Mouse (Mus musculus): ENCODE results near the gene Fbxo8. TPM values are rescaled to one million over a fixed set of nuclear protein-coding genes. Genes with fewer than 3 reads are reported as not detected.

Gene Fbxo8
- polyA plus RNA-seq, 1 experiment from 2014 or later: 40.0 TPM

DNA sequence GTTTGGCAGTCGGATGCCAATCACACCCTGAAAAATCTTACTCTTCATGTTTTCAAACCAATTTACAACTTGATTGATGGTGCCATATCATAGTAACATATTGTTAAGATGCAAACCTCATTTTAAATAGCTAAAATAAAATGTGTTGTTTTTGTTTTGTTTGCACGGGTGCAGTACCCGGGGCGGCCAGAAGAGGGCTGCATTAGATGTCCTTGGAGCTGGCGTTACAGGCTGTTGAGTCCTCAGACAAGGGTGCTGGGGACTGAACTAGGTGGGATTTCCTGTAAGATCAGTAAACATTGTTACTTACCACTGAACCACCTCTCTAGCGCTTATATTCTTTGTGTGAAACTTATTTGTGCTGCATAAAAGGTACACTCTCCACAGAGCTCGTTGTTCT lies 65.4 kb downstream of the Fbxo8 start:
- H3K4me1 ChIP-seq (replicated peaks): peaks cover 17% of the 10 kb centered on the region
- H3K36me3 ChIP-seq: no peaks in the 10 kb centered on the region
- peaks cover 25% of the 10 kb centered on the region for H3K27me3 ChIP-seq
- no peak overlapping the region for H3K27ac ChIP-seq
- H3K4me3 ChIP-seq (replicated peaks): no peak overlapping the region
- H3K4me2 ChIP-seq (replicated peaks): no peak overlapping the region
- 28% methylated on average over 7 of the region's 7 CpGs for WGBS
- H3K9ac ChIP-seq (replicated peaks): no peak overlapping the region
- H3K9me3 ChIP-seq: no peaks in the 10 kb centered on the region
- no peak for ATAC-seq

DNA sequence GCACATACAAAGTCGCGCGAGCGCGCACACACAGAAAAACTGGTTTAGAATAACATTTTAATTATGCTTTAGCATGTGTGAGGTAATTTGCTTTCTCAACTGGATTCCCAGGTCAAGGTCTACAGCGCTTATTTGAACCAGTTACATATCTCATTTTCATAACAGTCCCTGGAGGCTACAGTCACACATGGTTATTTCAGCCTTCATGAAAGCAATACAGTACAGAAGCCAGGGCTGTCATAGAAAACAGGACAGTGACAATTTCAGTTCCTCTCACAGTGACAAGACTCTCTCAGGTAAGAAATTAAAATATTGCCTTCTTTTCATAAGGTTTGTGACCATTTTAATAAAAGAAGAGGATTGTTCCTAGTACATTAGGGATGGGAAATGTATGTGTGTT lies 66.4 kb downstream of the Fbxo8 start:
- Histone ChIP-seq H3K4me3 (replicated peaks) (no peak overlapping the region), H3K27ac (no peak overlapping the region), H3K27me3 (peaks cover 30% of the 10 kb centered on the region), H3K9ac (replicated peaks) (no peak overlapping the region), H3K4me1 (replicated peaks) (peaks cover 18% of the 10 kb centered on the region), H3K36me3 (no peaks in the 10 kb centered on the region), H3K4me2 (replicated peaks) (no peak overlapping the region), H3K9me3 (no peaks in the 10 kb centered on the region)
- ATAC-seq: no peak
- 88% methylated on average over 6 of the region's 6 CpGs for WGBS

DNA sequence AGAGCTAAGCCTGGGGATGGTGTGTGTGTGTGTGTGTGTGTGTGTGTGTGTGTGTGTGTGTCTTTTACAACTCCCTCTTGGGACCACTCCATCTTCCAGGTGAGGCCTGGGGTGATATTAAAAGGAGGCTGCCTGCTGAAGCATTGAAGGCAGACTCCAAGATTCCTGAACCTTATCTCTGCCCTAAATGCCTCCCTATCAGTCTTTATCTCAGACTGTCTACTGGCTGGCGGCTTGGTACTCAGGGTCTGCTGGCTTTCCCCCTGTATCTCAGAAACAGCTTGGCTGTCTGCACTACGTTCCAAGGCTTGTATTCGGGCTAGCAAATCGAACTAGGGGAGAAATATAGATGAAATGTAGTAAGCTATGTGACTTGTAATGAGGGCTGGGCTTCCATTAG lies 68.2 kb downstream of the Fbxo8 start:
- Histone ChIP-seq H3K9me3 (no peaks in the 10 kb centered on the region), H3K4me1 (replicated peaks) (peaks cover 32% of the 10 kb centered on the region), H3K4me2 (replicated peaks) (no peak overlapping the region), H3K9ac (replicated peaks) (no peak overlapping the region), H3K27ac (no peak overlapping the region), H3K27me3 (peaks cover 47% of the 10 kb centered on the region), H3K4me3 (replicated peaks) (no peak overlapping the region), H3K36me3 (no peaks in the 10 kb centered on the region)
- no peak for ATAC-seq
- WGBS: 27% methylated on average over 4 of the region's 4 CpGs

DNA sequence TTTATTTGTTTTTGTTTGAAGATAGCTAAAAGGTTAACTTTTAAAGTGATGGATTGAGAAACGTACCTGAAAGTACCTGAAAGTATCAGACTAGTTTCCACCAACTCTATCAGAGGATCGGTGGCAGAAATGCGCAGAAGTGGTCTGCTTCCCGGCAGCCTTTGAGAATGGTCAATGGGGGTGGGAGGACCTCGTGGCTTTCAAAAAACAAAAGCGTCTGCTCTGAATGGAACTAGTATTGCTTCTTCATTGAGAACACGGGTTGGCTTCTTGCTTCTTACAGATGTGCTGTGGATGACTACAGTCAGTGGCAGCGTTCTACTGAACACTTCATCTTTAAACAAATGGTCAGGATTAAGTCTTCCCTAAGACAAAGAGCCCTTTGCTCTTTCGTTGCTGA lies 68.7 kb downstream of the Fbxo8 start:
- 4% methylated on average over 9 of the region's 9 CpGs for WGBS
- Histone ChIP-seq H3K4me3 (replicated peaks) (no peak overlapping the region), H3K9ac (replicated peaks) (no peak overlapping the region), H3K9me3 (no peaks in the 10 kb centered on the region), H3K27me3 (peaks cover 52% of the 10 kb centered on the region), H3K4me1 (replicated peaks) (peaks cover 35% of the 10 kb centered on the region), H3K27ac (no peak overlapping the region), H3K4me2 (replicated peaks) (no peak overlapping the region; the same call in 1 of the 2 replicates), H3K36me3 (no peaks in the 10 kb centered on the region)
- ATAC-seq: no peak

DNA sequence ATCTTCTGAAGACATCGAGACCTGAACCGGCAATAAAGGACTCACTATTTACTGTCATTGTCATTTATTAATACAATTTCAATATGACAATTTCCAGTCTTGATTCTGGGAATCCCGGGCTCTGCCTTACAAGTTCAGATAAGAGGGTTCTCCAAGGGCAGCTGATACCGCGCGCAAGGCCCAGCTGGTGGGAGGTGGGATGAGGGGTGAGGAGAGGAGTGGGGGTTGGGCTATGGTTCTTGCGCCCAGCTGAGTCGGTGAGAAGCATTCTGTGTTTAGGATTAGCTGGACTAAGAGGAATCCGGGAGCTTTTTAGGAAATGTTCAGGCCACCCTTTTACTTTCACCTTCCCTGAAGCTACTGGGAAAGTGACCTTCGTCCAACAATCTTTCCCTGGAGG lies 69.8 kb downstream of the Fbxo8 start:
- no peak for ATAC-seq

DNA sequence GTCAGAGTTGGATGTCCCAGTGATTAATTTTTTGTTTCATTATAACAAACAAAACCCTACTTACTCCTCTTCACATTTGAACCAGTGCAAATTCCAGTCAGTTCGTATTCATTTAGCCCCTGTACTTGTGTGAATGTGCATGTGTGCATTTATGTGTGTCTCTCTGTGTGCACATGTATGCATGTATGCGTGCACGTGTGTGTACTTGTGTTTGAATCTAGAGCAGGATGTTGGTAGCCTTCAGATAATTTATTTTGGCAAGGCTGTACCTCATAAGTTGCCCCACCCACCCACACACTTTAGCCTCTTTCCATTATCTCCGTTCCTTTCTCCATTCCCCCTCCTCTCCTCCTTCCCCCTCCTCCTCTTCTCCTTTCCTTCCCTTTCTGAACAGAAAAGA lies 70.2 kb downstream of the Fbxo8 start:
- WGBS: 24% methylated on average over 4 of the region's 4 CpGs

More for the DNA sequence above, 69.8 kb downstream of the Fbxo8 start:
- no peak overlapping the region for H3K9ac ChIP-seq (replicated peaks)
- no peak overlapping the region for H3K4me3 ChIP-seq (replicated peaks)
- peaks cover 59% of the 10 kb centered on the region for H3K27me3 ChIP-seq
- H3K9me3 ChIP-seq: no peaks in the 10 kb centered on the region
- 12% methylated on average over 10 of the region's 10 CpGs for WGBS
- H3K36me3 ChIP-seq: no peaks in the 10 kb centered on the region
- H3K4me1 ChIP-seq (replicated peaks): peaks cover 35% of the 10 kb centered on the region
- H3K4me2 ChIP-seq (replicated peaks): peak overlapping the region; percentile 13; the same call in 1 of the 2 replicates
- H3K27ac ChIP-seq: no peak overlapping the region

DNA sequence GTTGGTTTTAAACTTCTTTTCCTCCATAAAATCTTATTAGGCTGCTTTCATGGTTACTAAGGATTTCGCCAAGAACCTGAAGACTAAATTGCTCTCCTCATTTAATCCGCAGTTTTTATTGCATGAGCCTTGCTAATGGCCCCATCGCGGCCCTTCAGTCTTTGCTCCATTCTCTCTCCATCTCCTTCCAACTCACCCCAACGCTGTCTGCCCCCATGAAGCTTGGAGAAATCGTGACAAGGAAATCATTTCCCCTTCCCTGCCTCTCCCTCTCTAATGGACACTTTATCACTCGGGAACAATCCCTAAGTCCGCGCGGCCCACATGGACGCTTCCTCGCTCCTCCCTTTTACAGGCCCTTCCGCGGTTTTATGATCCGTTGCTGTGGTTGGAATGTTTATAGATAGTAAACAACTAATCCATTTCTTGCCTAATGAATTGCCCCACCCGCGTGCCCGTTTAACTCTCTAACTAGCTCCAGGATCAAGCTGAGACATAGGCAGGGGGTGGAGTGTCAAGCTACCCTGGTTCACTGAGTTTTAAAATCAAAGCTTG lies 71.7 kb downstream of the Fbxo8 start:
- Histone ChIP-seq H3K4me1 (replicated peaks) (peaks cover 35% of the 10 kb centered on the region), H3K9ac (replicated peaks) (0 out of 2 replicates have a peak overlapping the region, but pooled peaks have one; percentile 14), H3K9me3 (no peaks in the 10 kb centered on the region), H3K4me2 (replicated peaks) (peak overlapping the region; percentile 38), H3K27ac (no peak overlapping the region), H3K27me3 (peaks cover 59% of the 10 kb centered on the region), H3K4me3 (replicated peaks) (peak overlapping the region; percentile 15), H3K36me3 (no peaks in the 10 kb centered on the region)
- ATAC-seq: no peak
- WGBS: under 1% methylated on average over 18 of the region's 18 CpGs

More for the DNA sequence above, 70.2 kb downstream of the Fbxo8 start:
- no peak overlapping the region for H3K4me3 ChIP-seq (replicated peaks)
- no peak overlapping the region for H3K27ac ChIP-seq
- ATAC-seq: no peak
- H3K36me3 ChIP-seq: no peaks in the 10 kb centered on the region
- peaks cover 35% of the 10 kb centered on the region for H3K4me1 ChIP-seq (replicated peaks)
- H3K9me3 ChIP-seq: no peaks in the 10 kb centered on the region
- H3K9ac ChIP-seq (replicated peaks): no peak overlapping the region
- H3K4me2 ChIP-seq (replicated peaks): no peak overlapping the region
- H3K27me3 ChIP-seq: peaks cover 59% of the 10 kb centered on the region

DNA sequence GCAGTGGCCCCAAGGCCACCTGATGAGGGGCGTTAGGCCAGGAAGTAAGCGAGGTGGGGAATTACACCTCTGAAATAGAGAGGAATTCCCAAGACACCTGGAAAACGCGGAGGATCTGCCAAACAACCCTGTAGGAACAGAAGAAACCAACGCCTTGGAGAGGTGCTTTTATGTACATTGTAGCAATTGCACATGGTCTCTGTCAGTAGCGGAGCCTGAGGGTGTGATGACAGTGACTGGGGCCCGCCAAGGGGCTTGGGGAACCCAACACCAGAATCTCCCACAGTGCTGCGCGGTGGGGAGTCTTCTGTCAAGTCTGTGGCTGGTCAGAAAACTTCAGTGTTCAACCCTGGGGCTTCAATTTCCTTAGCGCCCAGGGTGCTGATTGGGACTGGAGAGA lies 72.5 kb downstream of the Fbxo8 start:
- Histone ChIP-seq H3K4me3 (replicated peaks) (no peak overlapping the region), H3K4me2 (replicated peaks) (peak overlapping the region; percentile 38; the same call in 1 of the 2 replicates), H3K27ac (no peak overlapping the region), H3K9me3 (no peaks in the 10 kb centered on the region), H3K9ac (replicated peaks) (no peak overlapping the region), H3K4me1 (replicated peaks) (peaks cover 35% of the 10 kb centered on the region), H3K36me3 (no peaks in the 10 kb centered on the region), H3K27me3 (peaks cover 59% of the 10 kb centered on the region)
- WGBS: 12% methylated on average over 10 of the region's 10 CpGs
- no peak for ATAC-seq

DNA sequence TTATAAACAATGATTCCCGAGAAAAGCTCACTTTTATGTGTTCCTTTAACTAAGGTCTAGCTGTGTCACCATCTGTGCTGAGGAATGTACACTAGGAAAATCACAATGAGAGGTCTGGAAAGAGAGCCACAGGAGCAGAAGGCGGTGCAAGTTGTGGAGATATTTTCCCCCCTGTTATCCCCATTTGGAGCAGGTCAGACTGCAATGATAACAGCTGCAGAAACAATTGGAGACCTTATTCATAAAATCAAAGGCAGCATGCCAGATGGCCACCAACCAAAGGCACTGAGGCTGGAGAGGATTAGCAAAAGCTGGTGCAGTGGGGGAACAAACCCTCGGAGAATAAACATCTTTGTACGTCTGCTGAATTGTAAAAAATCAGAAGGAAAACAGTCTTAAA lies 78.3 kb downstream of the Fbxo8 start:
- Histone ChIP-seq H3K4me2 (replicated peaks) (no peak overlapping the region), H3K36me3 (no peaks in the 10 kb centered on the region), H3K9me3 (no peaks in the 10 kb centered on the region), H3K4me3 (replicated peaks) (no peak overlapping the region), H3K27ac (no peak overlapping the region), H3K9ac (replicated peaks) (no peak overlapping the region), H3K27me3 (peaks cover 11% of the 10 kb centered on the region), H3K4me1 (replicated peaks) (peaks cover 11% of the 10 kb centered on the region)
- WGBS: 8% methylated on average over 4 of the region's 4 CpGs
- ATAC-seq: peak; percentile 88

DNA sequence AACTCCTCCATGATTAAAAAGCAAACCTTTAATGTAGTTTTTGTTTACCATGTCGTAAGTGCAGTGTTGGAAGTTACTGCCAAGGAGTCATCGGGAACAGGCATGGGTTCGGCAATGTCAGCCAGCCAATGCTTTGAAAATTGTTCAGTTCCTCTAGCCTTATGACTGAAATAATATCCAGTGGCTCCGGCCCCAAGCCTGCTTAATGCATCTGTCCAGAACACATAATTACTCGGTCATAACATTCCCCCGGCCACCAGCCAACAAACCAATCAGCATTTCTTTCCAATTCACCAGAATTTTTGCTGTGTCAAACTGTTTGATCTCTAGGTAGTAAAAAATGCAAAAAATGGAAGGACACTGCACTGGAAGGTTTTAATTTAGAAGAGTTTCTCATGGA lies 88.4 kb downstream of the Fbxo8 start:
- H3K36me3 ChIP-seq: no peaks in the 10 kb centered on the region
- no peak overlapping the region for H3K4me2 ChIP-seq (replicated peaks)
- no peaks in the 10 kb centered on the region for H3K27me3 ChIP-seq
- H3K4me1 ChIP-seq (replicated peaks): no peaks in the 10 kb centered on the region
- no peak overlapping the region for H3K27ac ChIP-seq
- no peaks in the 10 kb centered on the region for H3K9me3 ChIP-seq
- ATAC-seq: no peak
- no peak overlapping the region for H3K9ac ChIP-seq (replicated peaks)
- WGBS: 83% methylated on average over 6 of the region's 6 CpGs
- H3K4me3 ChIP-seq (replicated peaks): no peak overlapping the region

Small RNA genes lying within 50 kb of the gene (microRNA-seq; reads per million reads assigned to microRNA genes)
- not detected for gene Gm25992

Other genes with a start within 250 kb of the Fbxo8 start
- gene Cep44, start within 50 bp of the Fbxo8 start, polyA plus RNA-seq (2015; fragmentation: Nextera tagmentation; extraction: Ambion mirVana): 31.1 and 34.2 TPM in 2 replicates